Mouse (Mus musculus) olfactory bulb, adult 2 months (tissue): ENCODE measurements around the gene Ptpn11.

ENCODE experiments used
- CTCF ChIP-seq: fragments of 200-500 bp; IDR thresholded peaks from 2 replicates; pipeline ENCODE4 v1.5.1; 2012; ENCODE audit warnings: low read depth, mild to moderate bottlenecking, low read length, moderate library complexity; ENCODE audit not compliant: insufficient read depth
- POLR2A ChIP-seq: fragments of 200-500 bp; IDR thresholded peaks from 2 replicates; pipeline ENCODE4 v1.6.1; 2012; ENCODE audit warnings: mild to moderate bottlenecking, low read depth, low read length, moderate library complexity; ENCODE audit not compliant: insufficient read depth

- TF ChIP-seq CTCF (no peak), POLR2A (no peak)
These were observed 45.0 kb upstream of the Ptpn11 start for GRCm38 (mm10) chr5:121236171-121236570.
